Mouse (Mus musculus): ENCODE results near the gene Sapcd1.
"Not testable (repeated sequence)": the region's sequence is repeated elsewhere in the genome, so short reads cannot be mapped to it uniquely, and the experiment has no call there.

Gene Sapcd1

GRCm38 (mm10) chr17:35028315-35028714 lies 499 bp upstream of the Sapcd1 start:
- no peak for DNase-seq

GRCm38 (mm10) chr17:35026206-35026605 lies 1.6 kb downstream of the Sapcd1 start:
- DNase-seq: no peak

GRCm38 (mm10) chr17:35024691-35025488 lies 2.9 kb downstream of the Sapcd1 start:
- DNase-seq: no peak

- DNase-seq: no peak
These were observed 3.6 kb downstream of the Sapcd1 start for GRCm38 (mm10) chr17:35024261-35024660.

GRCm38 (mm10) chr17:35023756-35024155 lies 4.1 kb downstream of the Sapcd1 start:
- DNase-seq: no peak

GRCm38 (mm10) chr17:35023221-35023620 lies 4.6 kb downstream of the Sapcd1 start:
- no peak for DNase-seq

GRCm38 (mm10) chr17:35022541-35023060 lies 5.2 kb downstream of the Sapcd1 start:
- DNase-seq: no peak

- DNase-seq: no peak
These were observed 5.9 kb downstream of the Sapcd1 start for GRCm38 (mm10) chr17:35021842-35022477.

GRCm38 (mm10) chr17:35021163-35021808 lies 6.5 kb downstream of the Sapcd1 start:
- peak; percentile 74 to 89 for DNase-seq

- no peak for DNase-seq
These were observed 7.3 kb downstream of the Sapcd1 start for GRCm38 (mm10) chr17:35020551-35020950.

GRCm38 (mm10) chr17:35019894-35020293 lies 7.9 kb downstream of the Sapcd1 start:
- no peak for DNase-seq

GRCm38 (mm10) chr17:35018171-35018570 lies 9.6 kb downstream of the Sapcd1 start:
- DNase-seq: no peak

- DNase-seq: no peak
These were observed 10.1 kb downstream of the Sapcd1 start for GRCm38 (mm10) chr17:35017706-35018030.

GRCm38 (mm10) chr17:35016791-35017705 lies 10.8 kb downstream of the Sapcd1 start:
- DNase-seq: no peak

- peak; percentile 35 to 36 for DNase-seq
These were observed 11.4 kb downstream of the Sapcd1 start, which contains the start of gene Vwa7 for GRCm38 (mm10) chr17:35016376-35016775. TSS of gene Vwa7 (plus strand) at chr17:35016579.

GRCm38 (mm10) chr17:35015296-35015695 lies 12.5 kb downstream of the Sapcd1 start:
- DNase-seq: no peak

- DNase-seq: no peak
These were observed 14.6 kb downstream of the Sapcd1 start for GRCm38 (mm10) chr17:35013221-35013620.

- DNase-seq: no peak
These were observed 15.4 kb downstream of the Sapcd1 start for GRCm38 (mm10) chr17:35012430-35012829.

GRCm38 (mm10) chr17:35011440-35011839 lies 16.4 kb downstream of the Sapcd1 start:
- DNase-seq: no peak

GRCm38 (mm10) chr17:35009586-35009985 lies 18.2 kb downstream of the Sapcd1 start:
- no peak for DNase-seq

- no peak for DNase-seq
These were observed 20.3 kb downstream of the Sapcd1 start for GRCm38 (mm10) chr17:35007387-35007991.

- not testable (repeated sequence) for DNase-seq
These were observed 21.9 kb downstream of the Sapcd1 start for GRCm38 (mm10) chr17:35005902-35006301.

All from kidney, adult 8-10 months (tissue).